In the genomic region with DNA sequence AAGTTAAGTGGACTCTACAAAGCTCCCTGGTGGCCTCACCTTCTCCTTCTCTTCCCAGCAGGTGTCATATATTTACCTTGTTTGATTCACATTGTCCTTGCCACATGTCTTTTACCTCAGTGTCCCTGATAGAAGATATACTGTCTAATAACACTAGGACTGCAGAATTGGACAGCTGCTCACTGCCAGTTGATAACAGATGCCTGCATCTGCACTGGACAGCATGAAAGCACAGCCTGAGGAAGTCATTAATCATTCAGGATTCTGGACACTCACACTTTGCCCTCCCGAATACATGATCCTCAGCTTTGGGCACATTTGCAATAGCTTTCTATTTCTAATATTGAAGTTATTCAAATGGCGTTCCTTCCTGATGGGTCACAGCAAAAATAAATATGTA, we compare ENCODE assay signal across 21 mouse cellular contexts.
DNase-seq lines count a peak whose midpoint lies in the region; ATAC-seq and TF ChIP-seq lines count a peak whose summit lies in the region.
"Had no signal": no experiment of that assay in that cellular context is flagged by ENCODE, and none has a peak within 500 bp of the region (broad histone marks: within the 10 kb centered on the region; RNA-seq: fewer than 3 reads in every experiment).

No protein-coding gene starts in this region.

- no peaks in the 10 kb centered on the region for H3K4me1 ChIP-seq in hindbrain, embryonic 15.5 days (replicated peaks)
- 0 out of 2 replicates have a peak, but pooled peaks cover 4% of the 10 kb centered on the region for H3K4me1 ChIP-seq in hindbrain, embryonic 12.5 days
- no peaks in the 10 kb centered on the region for H3K4me1 ChIP-seq in thymus, adult 2 months (replicated peaks; ENCODE audit: control insufficient read depth, insufficient read depth, low read length)
- H3K4me1 ChIP-seq: embryonic facial prominence, embryonic 12.5 days; forebrain, embryonic 12.5 days; heart, embryonic 10.5 days had no signal

- peak; percentile 22 for DNase-seq in 3T3-L1 (ENCODE audit: low read depth, low spot score)
- DNase-seq in embryo, embryonic 10 days (ENCODE audit: low spot score) = peak; percentile 41
- peak; percentile 11 for DNase-seq in embryo, embryonic 9.5 days (ENCODE audit: extremely low spot score)
- no peak for DNase-seq in lung, adult 18-20 months
- DNase-seq in thymus, adult 2 months = no peak
- DNase-seq: adrenal gland, postnatal 10 days; cerebellum, adult 11 months; cerebellum, adult 8-10 months; cerebellum, postnatal 14 days; gastrocnemius, postnatal 10 days; heart, adult 18-20 months; heart, postnatal 10 days; heart, postnatal 4 days had no signal

- H3K9me3 ChIP-seq in hindbrain, embryonic 15.5 days = no peaks in the 10 kb centered on the region
- no peaks in the 10 kb centered on the region for H3K9me3 ChIP-seq in hindbrain, embryonic 12.5 days (replicated peaks)
- H3K9me3 ChIP-seq: embryonic facial prominence, embryonic 12.5 days; forebrain, embryonic 12.5 days; heart, embryonic 10.5 days had no signal

- H3K4me3 ChIP-seq in hindbrain, embryonic 15.5 days = no peak overlapping the region
- no peak overlapping the region for H3K4me3 ChIP-seq in hindbrain, embryonic 12.5 days
- H3K4me3 ChIP-seq in thymus, adult 2 months (ENCODE audit: control insufficient read depth, insufficient read depth, low read length) = no peak overlapping the region
- H3K4me3 ChIP-seq: embryonic facial prominence, embryonic 12.5 days; forebrain, embryonic 12.5 days; heart, embryonic 10.5 days had no signal

- H3K27me3 ChIP-seq in hindbrain, embryonic 15.5 days = no peaks in the 10 kb centered on the region
- no peaks in the 10 kb centered on the region for H3K27me3 ChIP-seq in hindbrain, embryonic 12.5 days
- H3K27me3 ChIP-seq in thymus, adult 2 months (ENCODE audit: control insufficient read depth, insufficient read depth, low read length) = no peaks in the 10 kb centered on the region
- H3K27me3 ChIP-seq: embryonic facial prominence, embryonic 12.5 days; forebrain, embryonic 12.5 days had no signal

- peak; percentile 56; the same call in 1 of the 2 replicates for ATAC-seq in hindbrain, embryonic 15.5 days (ENCODE audit: low FRiP score, low read depth)
- no peak for ATAC-seq in hindbrain, embryonic 12.5 days (ENCODE audit: low FRiP score)
- ATAC-seq: forebrain, embryonic 16.5 days; inflammation-experienced regulatory T-cells, adult 6 months; intestine, postnatal 0 days had no signal

- H3K36me3 ChIP-seq in hindbrain, embryonic 15.5 days = no peaks in the 10 kb centered on the region
- no peaks in the 10 kb centered on the region for H3K36me3 ChIP-seq in hindbrain, embryonic 12.5 days
- H3K36me3 ChIP-seq in thymus, adult 2 months (ENCODE audit: control insufficient read depth, insufficient read depth, low read length) = no peaks in the 10 kb centered on the region
- H3K36me3 ChIP-seq: embryonic facial prominence, embryonic 12.5 days; forebrain, embryonic 12.5 days; heart, embryonic 10.5 days had no signal

- 41% methylated on average over 2 of the region's 2 CpGs for whole genome bisulfite sequencing in hindbrain, embryonic 15.5 days
- WGBS in hindbrain, embryonic 12.5 days = 51% methylated on average over 2 of the region's 2 CpGs
- WGBS in thymus, adult 2 months = 73% methylated on average over 2 of the region's 2 CpGs

- H3K9ac ChIP-seq in hindbrain, embryonic 15.5 days = no peak overlapping the region
- no peak overlapping the region for H3K9ac ChIP-seq in hindbrain, embryonic 12.5 days
- H3K9ac ChIP-seq: embryonic facial prominence, embryonic 12.5 days; forebrain, embryonic 12.5 days had no signal

- TF ChIP-seq POLR2A in thymus, adult 2 months (IDR thresholded peaks at IDR 0.05; ENCODE audit: control insufficient read depth, extremely low read depth, insufficient read depth, low read length, poor library complexity) = no peak

- no peak overlapping the region for H3K4me2 ChIP-seq in hindbrain, embryonic 15.5 days
- no peak overlapping the region for H3K4me2 ChIP-seq in hindbrain, embryonic 12.5 days (replicated peaks)
- H3K4me2 ChIP-seq: embryonic facial prominence, embryonic 12.5 days; forebrain, embryonic 12.5 days had no signal

- no peak for TF ChIP-seq CTCF in thymus, adult 2 months (IDR thresholded peaks at IDR 0.05; ENCODE audit: borderline replicate concordance, control insufficient read depth, extremely low read depth, insufficient read depth, low read length, poor library complexity)

- H3K27ac ChIP-seq in hindbrain, embryonic 15.5 days (replicated peaks) = no peak overlapping the region
- no peak overlapping the region for H3K27ac ChIP-seq in hindbrain, embryonic 12.5 days
- no peak overlapping the region for H3K27ac ChIP-seq in thymus, adult 2 months (ENCODE audit: control insufficient read depth, insufficient read depth, low read length)
- H3K27ac ChIP-seq: embryonic facial prominence, embryonic 12.5 days; forebrain, embryonic 12.5 days; heart, embryonic 10.5 days had no signal

Comparison
In these comparisons a context has a peak if more than half of its experiments do, and no peak if none do; other contexts are left out.
1. DNase-seq: peak in 3T3-L1 (single experiment), embryo, embryonic 10 days (single experiment) and embryo, embryonic 9.5 days (single experiment); none in lung, adult 18-20 months (0 of 2) and thymus, adult 2 months (single experiment).